Mouse (Mus musculus): ENCODE data around the gene Ttc30b. TPM values are rescaled to one million over a fixed set of nuclear protein-coding genes. Genes with fewer than 3 reads are reported as not detected.

Ttc30b gene
- 0.12 and 0.82 TPM in 2 replicates for polyA plus RNA-seq (2012; ENCODE audit: low replicate concordance)

GRCm38 (mm10) chr2:75938117-75939063 is at the start of gene Ttc30b:
Gene Ttc30b (minus strand): TSS chr2:75938585.

GRCm38 (mm10) chr2:75981440-75982081 is 43.2 kb upstream of the Ttc30b start, which contains the start of gene Ttc30a1:
Gene Ttc30a1 (minus strand): TSS chr2:75981967.

GRCm38 (mm10) chr2:75977752-75978368 is 39.5 kb upstream of the Ttc30b start, which contains the start of gene Ttc30a2:
Gene Ttc30a2 (minus strand): TSS chr2:75978170.

Other genes with a start within 250 kb of the Ttc30b start
- gene Nfe2l2, start 233.9 kb downstream of the Ttc30b start, polyA plus RNA-seq (2012; ENCODE audit: low replicate concordance) = 5.6 and 11.9 TPM in 2 replicates
- gene Agps, start 106.4 kb downstream of the Ttc30b start, polyA plus RNA-seq (2012; ENCODE audit: low replicate concordance) = 4.7 and 5.7 TPM in 2 replicates
- 0.19 TPM in 1 of 2 replicates, not detected in the other for gene Ttc30a2, start 39.6 kb upstream of the Ttc30b start, polyA plus RNA-seq (2012; ENCODE audit: low replicate concordance)
- gene Ttc30a1, start 43.4 kb upstream of the Ttc30b start, polyA plus RNA-seq (2012; ENCODE audit: low replicate concordance) = 0.38 and 0.75 TPM in 2 replicates

Data from leukemia stem cell, adult 10-12 weeks (primary cell).